12 mouse cellular contexts compared by ENCODE assay signal in the genomic region with DNA sequence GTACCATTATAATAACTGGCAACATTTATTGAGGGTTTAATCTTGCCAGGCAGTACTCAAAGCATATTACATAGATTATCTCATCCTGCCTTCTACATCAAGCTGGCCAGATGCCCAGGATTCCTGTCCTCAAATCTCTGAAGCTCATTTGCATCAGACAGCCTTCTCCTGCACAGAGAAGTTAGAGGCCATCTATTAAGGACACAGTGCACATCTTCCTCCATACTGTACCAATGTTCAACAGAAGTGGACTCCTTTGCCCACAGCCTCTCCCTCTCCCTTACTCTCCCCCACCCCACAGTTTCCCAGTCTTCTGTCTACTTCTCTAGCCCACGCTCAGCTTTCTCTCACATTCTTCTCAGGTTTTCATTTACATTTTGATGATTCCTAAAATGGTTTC.
A peak's percentile ranks its signal among the peaks of the same experiment; 100 is the strongest.
DNase-seq lines count a peak whose midpoint lies in the region; ATAC-seq lines count a peak whose summit lies in the region.
"Had no signal": no experiment of that assay in that cellular context is flagged by ENCODE, and none has a peak within 500 bp of the region (broad histone marks: within the 10 kb centered on the region; RNA-seq: fewer than 3 reads in every experiment).

No protein-coding gene starts in this region.

- H3K9ac ChIP-seq in midbrain, embryonic 14.5 days (replicated peaks; ENCODE audit: low read length) = no peak overlapping the region
- no peak overlapping the region for H3K9ac ChIP-seq in midbrain, embryonic 16.5 days (ENCODE audit: low read depth, low read length)
- H3K9ac ChIP-seq: hindbrain, embryonic 13.5 days; liver, postnatal 0 days; neural tube, embryonic 13.5 days had no signal

- no peak for ATAC-seq in midbrain, embryonic 14.5 days (ENCODE audit: low FRiP score, low TSS enrichment)
- no peak for ATAC-seq in midbrain, embryonic 16.5 days
- ATAC-seq: liver, postnatal 0 days had no signal

- H3K9me3 ChIP-seq in heart, embryonic 10.5 days = no peaks in the 10 kb centered on the region
- H3K9me3 ChIP-seq in midbrain, embryonic 14.5 days (ENCODE audit: control insufficient read depth, low read length) = no peaks in the 10 kb centered on the region
- H3K9me3 ChIP-seq in midbrain, embryonic 16.5 days (replicated peaks; ENCODE audit: control insufficient read depth, low read length, poor library complexity, severe bottlenecking) = no peaks in the 10 kb centered on the region
- H3K9me3 ChIP-seq: hindbrain, embryonic 13.5 days; midbrain, embryonic 10.5 days; neural tube, embryonic 13.5 days had no signal

- no peak overlapping the region for H3K4me3 ChIP-seq in heart, embryonic 10.5 days
- H3K4me3 ChIP-seq in midbrain, embryonic 14.5 days (replicated peaks; ENCODE audit: low read depth, low read length) = no peak overlapping the region
- H3K4me3 ChIP-seq in midbrain, embryonic 16.5 days (ENCODE audit: low read depth, low read length) = no peak overlapping the region
- H3K4me3 ChIP-seq: hindbrain, embryonic 13.5 days; midbrain, embryonic 10.5 days; neural tube, embryonic 13.5 days had no signal

- no peak overlapping the region for H3K27ac ChIP-seq in heart, embryonic 10.5 days
- H3K27ac ChIP-seq in midbrain, embryonic 14.5 days (replicated peaks; ENCODE audit: low read depth, low read length) = no peak overlapping the region
- no peak overlapping the region for H3K27ac ChIP-seq in midbrain, embryonic 16.5 days (ENCODE audit: low read length)
- H3K27ac ChIP-seq: hindbrain, embryonic 13.5 days; kidney, postnatal 0 days; midbrain, embryonic 10.5 days; neural tube, embryonic 13.5 days had no signal

- H3K27me3 ChIP-seq in heart, embryonic 10.5 days (ENCODE audit: insufficient read depth, poor library complexity, severe bottlenecking) = peaks cover 19% of the 10 kb centered on the region; the same call in 1 of the 2 replicates
- no peaks in the 10 kb centered on the region for H3K27me3 ChIP-seq in midbrain, embryonic 14.5 days (ENCODE audit: control insufficient read depth, insufficient read depth, low read length)
- no peaks in the 10 kb centered on the region for H3K27me3 ChIP-seq in midbrain, embryonic 16.5 days (ENCODE audit: control insufficient read depth, insufficient read depth, low read depth, low read length)
- H3K27me3 ChIP-seq: hindbrain, embryonic 13.5 days had no signal

- H3K4me2 ChIP-seq in midbrain, embryonic 14.5 days (ENCODE audit: low read length) = no peak overlapping the region
- no peak overlapping the region for H3K4me2 ChIP-seq in midbrain, embryonic 16.5 days (ENCODE audit: low read length)
- H3K4me2 ChIP-seq: hindbrain, embryonic 13.5 days; neural tube, embryonic 13.5 days had no signal

- H3K36me3 ChIP-seq in heart, embryonic 10.5 days = no peaks in the 10 kb centered on the region
- H3K36me3 ChIP-seq in midbrain, embryonic 14.5 days (ENCODE audit: control insufficient read depth, insufficient read depth, low read length) = no peaks in the 10 kb centered on the region
- H3K36me3 ChIP-seq in midbrain, embryonic 16.5 days (ENCODE audit: control insufficient read depth, insufficient read depth, low read length) = no peaks in the 10 kb centered on the region
- H3K36me3 ChIP-seq: hindbrain, embryonic 13.5 days; midbrain, embryonic 10.5 days; neural tube, embryonic 13.5 days had no signal

- WGBS in heart, embryonic 10.5 days = 96% methylated on average over 1 of the region's 1 CpGs
- 91% methylated on average over 1 of the region's 1 CpGs for WGBS in midbrain, embryonic 14.5 days
- 81% methylated on average over 1 of the region's 1 CpGs for WGBS in midbrain, embryonic 16.5 days

- peak; percentile 14 for DNase-seq in heart, embryonic 10.5 days (ENCODE audit: low spot score)
- DNase-seq in heart, adult 9 months (ENCODE audit: low spot score in 2 of 2) = no peak
- DNase-seq in midbrain, embryonic 14.5 days = peak; percentile 46
- peak; percentile 51 to 67 for DNase-seq in frontal cortex, postnatal 36 days (ENCODE audit: low spot score in 2 of 2)
- DNase-seq in right cerebral cortex, postnatal 4 days = peak; percentile 61
- DNase-seq in urinary bladder, adult 18-20 months (ENCODE audit: low spot score in 2 of 2) = no peak
- DNase-seq: liver, postnatal 0 days had no signal

- peaks cover 24% of the 10 kb centered on the region for H3K4me1 ChIP-seq in heart, embryonic 10.5 days
- no peaks in the 10 kb centered on the region for H3K4me1 ChIP-seq in midbrain, embryonic 14.5 days (ENCODE audit: control insufficient read depth, insufficient read depth, low read length)
- H3K4me1 ChIP-seq in midbrain, embryonic 16.5 days (ENCODE audit: control insufficient read depth, insufficient read depth, low read length) = no peaks in the 10 kb centered on the region
- H3K4me1 ChIP-seq: hindbrain, embryonic 13.5 days; midbrain, embryonic 10.5 days; neural tube, embryonic 13.5 days had no signal

Comparison
In these comparisons a context has a peak if more than half of its experiments do, and no peak if none do; other contexts are left out.
1. DNase-seq: peak in heart, embryonic 10.5 days (single experiment), midbrain, embryonic 14.5 days (single experiment), frontal cortex, postnatal 36 days (2 of 2) and right cerebral cortex, postnatal 4 days (single experiment); none in heart, adult 9 months (0 of 2) and urinary bladder, adult 18-20 months (0 of 2).